Mouse (Mus musculus) midbrain, embryonic 14.5 days (tissue): ENCODE data around the gene Cmtr1. TPM values are rescaled to one million over a fixed set of nuclear protein-coding genes. Genes with fewer than 3 reads are reported as not detected.

Experiments used
- ATAC-seq: fragments of 200-750 bp; cut with Nextera tagmentation; 2 replicates; pipeline ENCODE4 v1.8.0; 2017; ENCODE audit warnings: moderate number of reproducible peaks, moderate library complexity; ENCODE audit not compliant: low FRiP score, low TSS enrichment
- DNase-seq: peaks from one replicate; pipeline ENCODE4 v3.0.0-alpha.2; 2015
- H3K27ac ChIP-seq: fragments of 300-500 bp; sonication (generic); replicated peaks from 2 replicates; pipeline ENCODE4 v1.5.1; 2014; ENCODE audit warnings: mild to moderate bottlenecking, low read depth, low read length, moderate library complexity
- H3K27me3 ChIP-seq: fragments of 300-500 bp; sonication (generic); 2 replicates; pipeline ENCODE4 v1.6.1; 2014; ENCODE audit warnings: low read length, control low read depth, mixed read lengths; ENCODE audit not compliant: control insufficient read depth, insufficient read depth
- H3K36me3 ChIP-seq: fragments of 300-500 bp; sonication (generic); 2 replicates; pipeline ENCODE4 v1.6.1; 2014; ENCODE audit warnings: low read length, control low read depth; ENCODE audit not compliant: control insufficient read depth, insufficient read depth
- H3K4me1 ChIP-seq: fragments of 300-500 bp; sonication (generic); 2 replicates; pipeline ENCODE4 v1.6.1; 2014; ENCODE audit warnings: mild to moderate bottlenecking, antibody characterized with exemption, low read length, control low read depth; ENCODE audit not compliant: control insufficient read depth, insufficient read depth
- H3K4me2 ChIP-seq: fragments of 300-500 bp; sonication (generic); 2 replicates; pipeline ENCODE4 v1.6.1; 2014; ENCODE audit warnings: mild to moderate bottlenecking, low read length, moderate library complexity
- H3K4me3 ChIP-seq: fragments of 300-500 bp; sonication (generic); replicated peaks from 2 replicates; pipeline ENCODE4 v1.5.1; 2014; ENCODE audit warnings: low read depth, low read length
- H3K9ac ChIP-seq: fragments of 300-500 bp; sonication (generic); replicated peaks from 2 replicates; pipeline ENCODE4 v1.6.1; 2014; ENCODE audit warnings: mild to moderate bottlenecking, low read length, moderate library complexity
- H3K9me3 ChIP-seq: fragments of 300-500 bp; sonication (generic); 2 replicates; pipeline ENCODE4 v1.6.1; 2016; ENCODE audit warnings: low read length, control low read depth, mixed read lengths; ENCODE audit not compliant: control insufficient read depth
- WGBS: fragments of 180-500 bp; shearing (Covaris S2); extraction: QIAGEN DNeasy Blood & Tissue Kit; methylation state at CpG from one replicate; pipeline ENCODE4 v1.1.7; 2014; 5-methylcytosine and 5-hydroxymethylcytosine counted together
- polyA plus RNA-seq: library from polyadenylated mRNA; unstranded; fragments of >200 nt; fragmentation: Nextera tagmentation; extraction: Ambion mirVana; gene quantifications from 2 replicates; pipeline ENCODE4 v1.2.1, GENCODE M21; 2014

The Cmtr1 gene
- polyA plus RNA-seq, 1 experiment from 2014 or later, result 136 TPM

- DNase-seq (no peak), ATAC-seq (no peak)
- 75% methylated on average over 6 of the region's 6 CpGs for WGBS
- no peaks in the 10 kb centered on the region for H3K4me1 ChIP-seq
- H3K4me2 ChIP-seq, result no peak overlapping the region
- H3K36me3 ChIP-seq, result peaks cover 86% of the 10 kb centered on the region
- H3K9me3 ChIP-seq, result no peaks in the 10 kb centered on the region
- no peak overlapping the region for H3K27ac ChIP-seq
- H3K27me3 ChIP-seq, result no peaks in the 10 kb centered on the region
- H3K4me3 ChIP-seq, result no peak overlapping the region
- no peak overlapping the region for H3K9ac ChIP-seq
Measured at GRCm38 (mm10) chr17:29687373-29687772, 27.0 kb downstream of the Cmtr1 start.

- no peak for ATAC-seq
- Histone ChIP-seq H3K4me1 (no peaks in the 10 kb centered on the region), H3K9ac (no peak overlapping the region), H3K27ac (no peak overlapping the region), H3K9me3 (no peaks in the 10 kb centered on the region), H3K4me2 (no peak overlapping the region), H3K36me3 (peaks cover 81% of the 10 kb centered on the region), H3K4me3 (no peak overlapping the region), H3K27me3 (no peaks in the 10 kb centered on the region)
- 94% methylated on average over 10 of the region's 10 CpGs for WGBS
- DNase-seq, result no peak
Measured at GRCm38 (mm10) chr17:29688610-29689009, 28.2 kb downstream of the Cmtr1 start.

- Histone ChIP-seq H3K9ac (no peak overlapping the region), H3K4me1 (no peaks in the 10 kb centered on the region), H3K27ac (no peak overlapping the region), H3K4me2 (no peak overlapping the region), H3K4me3 (no peak overlapping the region), H3K9me3 (no peaks in the 10 kb centered on the region), H3K27me3 (no peaks in the 10 kb centered on the region), H3K36me3 (peaks cover 82% of the 10 kb centered on the region)
- DNase-seq (no peak), ATAC-seq (no peak)
- 89% methylated on average over 6 of the region's 6 CpGs for WGBS
Measured at GRCm38 (mm10) chr17:29690257-29690656, 29.9 kb downstream of the Cmtr1 start.

GRCm38 (mm10) chr17:29692827-29693226, 32.4 kb downstream of the Cmtr1 start:
- peaks cover 76% of the 10 kb centered on the region for H3K36me3 ChIP-seq
- ATAC-seq, result no peak
- no peaks in the 10 kb centered on the region for H3K9me3 ChIP-seq

GRCm38 (mm10) chr17:29693571-29693970, 33.2 kb downstream of the Cmtr1 start:
- H3K9me3 ChIP-seq, result no peaks in the 10 kb centered on the region
- no peak overlapping the region for H3K9ac ChIP-seq
- no peak for DNase-seq
- H3K4me2 ChIP-seq, result no peak overlapping the region
- H3K36me3 ChIP-seq, result peaks cover 76% of the 10 kb centered on the region
- H3K4me1 ChIP-seq, result no peaks in the 10 kb centered on the region
- H3K4me3 ChIP-seq, result no peak overlapping the region
- no peak overlapping the region for H3K27ac ChIP-seq
- H3K27me3 ChIP-seq, result no peaks in the 10 kb centered on the region
- ATAC-seq, result no peak
- WGBS, result 83% methylated on average over 2 of the region's 2 CpGs

More at GRCm38 (mm10) chr17:29692827-29693226, 32.4 kb downstream of the Cmtr1 start:
- Histone ChIP-seq H3K27ac (no peak overlapping the region), H3K9ac (no peak overlapping the region), H3K4me1 (no peaks in the 10 kb centered on the region), H3K4me2 (no peak overlapping the region), H3K4me3 (no peak overlapping the region), H3K27me3 (no peaks in the 10 kb centered on the region)
- 97% methylated on average over 2 of the region's 2 CpGs for WGBS
- no peak for DNase-seq

- Histone ChIP-seq H3K27me3 (no peaks in the 10 kb centered on the region), H3K4me1 (no peaks in the 10 kb centered on the region), H3K9ac (no peak overlapping the region), H3K36me3 (peaks cover 82% of the 10 kb centered on the region), H3K4me2 (no peak overlapping the region), H3K27ac (no peak overlapping the region), H3K4me3 (no peak overlapping the region), H3K9me3 (no peaks in the 10 kb centered on the region)
- DNase-seq (no peak), ATAC-seq (no peak)
- WGBS, result 86% methylated on average over 4 of the region's 4 CpGs
Measured at GRCm38 (mm10) chr17:29694516-29694915, 34.1 kb downstream of the Cmtr1 start.

GRCm38 (mm10) chr17:29696940-29697339, 36.5 kb downstream of the Cmtr1 start:
- ATAC-seq (no peak), DNase-seq (no peak)
- H3K4me2 ChIP-seq, result no peak overlapping the region
- peaks cover 83% of the 10 kb centered on the region for H3K36me3 ChIP-seq
- H3K9ac ChIP-seq, result no peak overlapping the region
- WGBS, result 96% methylated on average over 8 of the region's 8 CpGs
- no peaks in the 10 kb centered on the region for H3K27me3 ChIP-seq
- no peak overlapping the region for H3K4me3 ChIP-seq
- no peak overlapping the region for H3K27ac ChIP-seq
- H3K9me3 ChIP-seq, result no peaks in the 10 kb centered on the region
- H3K4me1 ChIP-seq, result no peaks in the 10 kb centered on the region

GRCm38 (mm10) chr17:29698421-29698820, 38.0 kb downstream of the Cmtr1 start:
- H3K27ac ChIP-seq, result no peak overlapping the region
- peaks cover 92% of the 10 kb centered on the region for H3K36me3 ChIP-seq
- no peaks in the 10 kb centered on the region for H3K4me1 ChIP-seq
- 81% methylated on average over 6 of the region's 6 CpGs for WGBS
- no peak for DNase-seq
- no peak overlapping the region for H3K4me2 ChIP-seq
- ATAC-seq, result no peak
- H3K9ac ChIP-seq, result no peak overlapping the region
- no peak overlapping the region for H3K4me3 ChIP-seq
- no peaks in the 10 kb centered on the region for H3K27me3 ChIP-seq
- H3K9me3 ChIP-seq, result no peaks in the 10 kb centered on the region

GRCm38 (mm10) chr17:29700573-29700972, 40.2 kb downstream of the Cmtr1 start:
- no peak overlapping the region for H3K4me3 ChIP-seq
- peaks cover 82% of the 10 kb centered on the region for H3K36me3 ChIP-seq
- no peak overlapping the region for H3K27ac ChIP-seq
- no peaks in the 10 kb centered on the region for H3K4me1 ChIP-seq
- WGBS, result 94% methylated on average over 7 of the region's 7 CpGs
- no peaks in the 10 kb centered on the region for H3K27me3 ChIP-seq
- ATAC-seq, result no peak
- no peaks in the 10 kb centered on the region for H3K9me3 ChIP-seq
- DNase-seq, result no peak
- H3K9ac ChIP-seq, result no peak overlapping the region
- no peak overlapping the region for H3K4me2 ChIP-seq
